Mouse (Mus musculus) liver, embryonic 12.5 days (tissue): Measurements from ENCODE around the gene Katnal1. TPM values are rescaled to one million over a fixed set of nuclear protein-coding genes. Genes with fewer than 3 reads are reported as not detected.
A peak's percentile ranks its signal among the peaks of the same experiment; 100 is the strongest.

ENCODE experiments used
- ATAC-seq: fragments of 200-750 bp; cut with Nextera tagmentation; 2 replicates; pipeline ENCODE4 v1.8.0; 2017; ENCODE audit warnings: moderate number of reproducible peaks, mild to moderate bottlenecking, moderate library complexity
- H3K27ac ChIP-seq: fragments of 300-500 bp; sonication (generic); 2 replicates; pipeline ENCODE4 v1.5.1; 2016; ENCODE audit warnings: mild to moderate bottlenecking
- H3K27me3 ChIP-seq: fragments of 300-500 bp; sonication (generic); replicated peaks from 2 replicates; pipeline ENCODE4 v1.6.1; 2016; ENCODE audit warnings: mild to moderate bottlenecking, moderate library complexity
- H3K36me3 ChIP-seq: fragments of 300-500 bp; sonication (generic); 2 replicates; pipeline ENCODE4 v1.6.1; 2016; ENCODE audit warnings: mild to moderate bottlenecking, moderate library complexity
- H3K4me1 ChIP-seq: fragments of 300-500 bp; sonication (generic); 2 replicates; pipeline ENCODE4 v1.6.1; 2016
- H3K4me2 ChIP-seq: fragments of 300-500 bp; sonication (generic); 2 replicates; pipeline ENCODE4 v1.6.1; 2016; ENCODE audit warnings: mild to moderate bottlenecking, moderate library complexity
- H3K4me3 ChIP-seq: fragments of 300-500 bp; sonication (generic); 2 replicates; pipeline ENCODE4 v1.5.1; 2016; ENCODE audit warnings: mild to moderate bottlenecking, moderate library complexity
- H3K9ac ChIP-seq: fragments of 300-500 bp; sonication (generic); 2 replicates; pipeline ENCODE4 v1.6.1; 2016; ENCODE audit warnings: mild to moderate bottlenecking, moderate library complexity
- H3K9me3 ChIP-seq: fragments of 300-500 bp; sonication (generic); replicated peaks from 2 replicates; pipeline ENCODE4 v1.6.1; 2016; ENCODE audit warnings: mild to moderate bottlenecking, moderate library complexity
- WGBS: fragments of 180-500 bp; shearing (Covaris S2); methylation state at CpG from one replicate; pipeline ENCODE4 v1.1.7; 2016; ENCODE audit not compliant: insufficient replicate concordance; 5-methylcytosine and 5-hydroxymethylcytosine counted together
- polyA plus RNA-seq: library from polyadenylated mRNA; unstranded; fragments of >200 nt; fragmentation: Nextera tagmentation; extraction: Ambion mirVana; gene quantifications from 2 replicates; pipeline ENCODE4 v1.2.1, GENCODE M21; 2016

The Katnal1 gene
- polyA plus RNA-seq, 1 experiment from 2014 or later = 18.9 TPM

DNA sequence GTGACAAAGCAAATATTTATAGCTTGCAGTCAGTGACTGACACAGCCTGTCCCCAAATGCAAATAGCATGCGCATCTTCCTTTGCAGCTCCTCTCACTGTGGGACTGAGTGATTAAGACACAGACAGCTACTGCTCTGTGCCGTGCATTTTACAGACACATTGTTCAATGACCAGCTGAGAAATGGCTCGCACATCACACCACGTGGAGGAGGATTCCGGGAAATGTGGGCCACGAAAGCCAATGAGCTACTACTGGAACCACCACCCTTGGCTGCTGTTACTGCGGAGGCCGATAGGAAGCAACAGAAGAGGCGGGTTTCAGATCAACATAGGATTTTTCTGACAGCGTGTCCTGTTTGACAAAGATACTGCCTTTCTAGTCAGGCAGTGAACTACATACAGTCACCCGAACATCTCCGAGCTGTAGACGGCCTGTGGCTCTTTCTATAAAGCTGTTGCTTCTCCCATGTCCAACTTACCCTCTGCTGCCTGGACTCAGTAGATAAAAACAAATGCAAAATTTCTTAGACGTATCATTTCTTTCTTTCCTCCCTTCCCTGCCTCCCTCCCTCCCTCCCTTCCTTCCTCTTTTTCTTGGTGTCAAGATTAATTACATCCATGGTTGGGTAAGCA is 31.9 kb downstream of the Katnal1 start:
- 13% methylated on average over 14 of the region's 14 CpGs for WGBS
- Histone ChIP-seq H3K4me1 (peaks cover 49% of the 10 kb centered on the region), H3K27ac (peak overlapping the region; percentile 99), H3K4me3 (peak overlapping the region; percentile 27), H3K4me2 (peak overlapping the region; percentile 62), H3K9me3 (no peaks in the 10 kb centered on the region), H3K27me3 (no peaks in the 10 kb centered on the region), H3K36me3 (peaks cover 48% of the 10 kb centered on the region), H3K9ac (peak overlapping the region; percentile 67)
- peak; percentile 95 for ATAC-seq

DNA sequence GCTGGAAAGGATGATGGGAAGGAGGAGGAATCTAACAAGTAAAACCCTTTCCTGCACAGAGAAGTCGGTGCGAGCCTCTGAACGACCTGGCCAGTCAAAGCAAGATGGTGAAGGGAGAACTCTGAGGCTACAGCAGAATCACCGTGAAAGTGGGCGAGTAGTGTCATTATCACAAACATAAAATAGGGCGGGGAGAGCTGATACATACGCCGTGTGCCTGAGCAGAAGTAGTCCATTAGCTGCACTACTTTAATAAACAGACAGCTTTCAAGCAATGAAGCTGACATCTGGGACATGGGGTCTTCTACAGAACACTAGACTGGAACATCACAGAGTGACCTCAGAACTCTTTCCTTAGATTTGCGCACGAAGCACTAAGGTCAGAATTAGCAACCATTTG is 32.6 kb downstream of the Katnal1 start:
- 48% methylated on average over 10 of the region's 10 CpGs for WGBS
- peaks cover 50% of the 10 kb centered on the region for H3K36me3 ChIP-seq
- no peaks in the 10 kb centered on the region for H3K27me3 ChIP-seq
- 0 out of 2 replicates have a peak, but pooled peaks have one; percentile 26 for ATAC-seq
- H3K9ac ChIP-seq = peak overlapping the region; percentile 67
- peak overlapping the region; percentile 62 for H3K4me2 ChIP-seq
- H3K4me3 ChIP-seq = no peak overlapping the region
- peaks cover 49% of the 10 kb centered on the region for H3K4me1 ChIP-seq
- H3K9me3 ChIP-seq = no peaks in the 10 kb centered on the region
- peak overlapping the region; percentile 99 for H3K27ac ChIP-seq

DNA sequence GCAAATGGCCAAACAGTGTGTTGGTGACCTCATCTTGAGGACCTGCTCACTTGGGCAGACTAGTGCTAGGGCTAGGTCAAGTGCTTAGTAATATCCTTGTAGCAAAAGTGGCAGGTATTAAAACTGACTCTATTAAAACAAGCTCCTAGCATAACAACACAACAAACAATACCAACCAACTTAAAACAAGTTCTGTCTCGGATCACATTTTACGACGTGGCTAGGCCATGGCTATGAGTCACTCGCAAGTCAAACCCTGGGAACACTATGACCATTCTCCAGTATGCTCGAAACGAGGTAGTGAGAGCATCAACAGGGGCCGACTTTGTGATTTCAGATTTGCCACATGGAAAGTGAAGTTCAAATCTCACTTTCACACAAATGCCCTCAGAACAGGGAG is 33.3 kb downstream of the Katnal1 start:
- Histone ChIP-seq H3K4me2 (peak overlapping the region; percentile 62; the same call in 1 of the 2 replicates), H3K27ac (peak overlapping the region; percentile 99), H3K36me3 (peaks cover 50% of the 10 kb centered on the region), H3K4me1 (peaks cover 49% of the 10 kb centered on the region), H3K9me3 (no peaks in the 10 kb centered on the region), H3K9ac (peak overlapping the region; percentile 67; the same call in 1 of the 2 replicates), H3K4me3 (no peak overlapping the region), H3K27me3 (no peaks in the 10 kb centered on the region)
- ATAC-seq = no peak
- 87% methylated on average over 7 of the region's 7 CpGs for WGBS

DNA sequence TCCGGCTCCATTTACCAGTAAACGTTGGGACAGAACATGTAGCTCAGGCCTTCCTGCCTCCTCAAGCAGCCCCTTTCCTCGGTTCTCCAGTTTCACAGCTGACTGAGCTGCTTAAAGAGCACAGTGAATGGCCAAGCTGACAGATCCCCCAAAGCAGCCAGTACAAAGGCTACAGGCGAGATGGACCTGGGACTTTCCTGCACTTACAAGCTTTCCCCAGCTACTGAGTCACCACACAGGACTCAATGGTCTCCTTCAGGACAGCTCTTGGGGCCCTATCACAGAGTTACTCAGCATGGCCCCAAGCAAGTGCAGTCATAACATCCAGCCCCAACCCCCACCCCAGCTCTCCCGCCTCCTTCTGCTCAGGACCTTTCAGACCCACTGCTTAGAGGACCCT is 34.1 kb downstream of the Katnal1 start:
- 71% methylated on average over 5 of the region's 5 CpGs for WGBS
- Histone ChIP-seq H3K27me3 (no peaks in the 10 kb centered on the region), H3K9me3 (no peaks in the 10 kb centered on the region), H3K4me1 (peaks cover 54% of the 10 kb centered on the region), H3K27ac (peak overlapping the region; percentile 58; the same call in 1 of the 2 replicates), H3K4me3 (no peak overlapping the region), H3K4me2 (no peak overlapping the region), H3K9ac (no peak overlapping the region; the same call in 1 of the 2 replicates), H3K36me3 (peaks cover 53% of the 10 kb centered on the region)
- ATAC-seq = no peak

DNA sequence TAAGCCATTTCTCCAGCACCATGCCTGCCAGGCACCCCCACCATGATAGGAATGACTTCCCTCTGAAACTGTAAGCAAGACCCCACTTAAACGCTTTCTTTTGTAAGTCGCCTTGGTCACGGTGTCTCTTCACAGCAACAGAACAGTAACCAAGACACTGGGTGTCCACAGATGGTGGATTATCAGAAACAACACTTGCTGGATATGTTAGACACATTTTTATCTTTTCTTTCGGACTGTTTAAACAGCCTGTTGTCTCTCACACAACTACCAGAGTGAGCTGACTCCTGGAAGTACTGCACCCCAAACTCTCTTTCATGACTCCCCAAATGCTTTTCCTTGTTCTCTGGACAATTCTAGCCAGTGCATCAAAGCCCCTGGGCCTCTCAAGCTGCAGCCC is 38.9 kb downstream of the Katnal1 start:
- Histone ChIP-seq H3K4me2 (no peak overlapping the region), H3K27ac (no peak overlapping the region), H3K4me3 (no peak overlapping the region), H3K27me3 (no peaks in the 10 kb centered on the region), H3K9ac (no peak overlapping the region), H3K36me3 (peaks cover 67% of the 10 kb centered on the region), H3K9me3 (no peaks in the 10 kb centered on the region), H3K4me1 (peaks cover 25% of the 10 kb centered on the region)
- ATAC-seq = no peak
- 66% methylated on average over 4 of the region's 4 CpGs for WGBS

DNA sequence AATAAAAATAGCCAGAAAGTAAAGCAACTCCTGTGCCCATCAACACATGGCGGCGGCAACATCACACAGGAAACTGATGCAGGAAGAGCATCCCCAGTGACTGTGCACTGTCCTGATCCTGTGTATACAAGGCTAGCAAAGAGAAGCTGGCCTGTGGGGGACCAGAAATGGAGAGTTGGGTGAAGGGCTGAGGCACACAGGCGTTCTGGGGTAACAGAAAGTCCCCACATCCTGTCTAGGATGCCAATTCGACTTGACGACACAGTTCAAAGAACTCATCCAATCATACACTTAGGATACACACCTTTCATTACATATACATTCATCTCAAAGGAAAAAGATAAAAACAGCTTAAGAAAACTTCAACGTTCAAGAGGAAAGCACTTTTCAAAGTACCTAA is 41.1 kb downstream of the Katnal1 start:
- Histone ChIP-seq H3K27me3 (no peaks in the 10 kb centered on the region), H3K36me3 (peaks cover 66% of the 10 kb centered on the region), H3K4me1 (peaks cover 21% of the 10 kb centered on the region), H3K9me3 (no peaks in the 10 kb centered on the region), H3K4me2 (no peak overlapping the region), H3K27ac (no peak overlapping the region), H3K9ac (no peak overlapping the region), H3K4me3 (no peak overlapping the region)
- ATAC-seq = no peak
- WGBS = 78% methylated on average over 6 of the region's 6 CpGs

DNA sequence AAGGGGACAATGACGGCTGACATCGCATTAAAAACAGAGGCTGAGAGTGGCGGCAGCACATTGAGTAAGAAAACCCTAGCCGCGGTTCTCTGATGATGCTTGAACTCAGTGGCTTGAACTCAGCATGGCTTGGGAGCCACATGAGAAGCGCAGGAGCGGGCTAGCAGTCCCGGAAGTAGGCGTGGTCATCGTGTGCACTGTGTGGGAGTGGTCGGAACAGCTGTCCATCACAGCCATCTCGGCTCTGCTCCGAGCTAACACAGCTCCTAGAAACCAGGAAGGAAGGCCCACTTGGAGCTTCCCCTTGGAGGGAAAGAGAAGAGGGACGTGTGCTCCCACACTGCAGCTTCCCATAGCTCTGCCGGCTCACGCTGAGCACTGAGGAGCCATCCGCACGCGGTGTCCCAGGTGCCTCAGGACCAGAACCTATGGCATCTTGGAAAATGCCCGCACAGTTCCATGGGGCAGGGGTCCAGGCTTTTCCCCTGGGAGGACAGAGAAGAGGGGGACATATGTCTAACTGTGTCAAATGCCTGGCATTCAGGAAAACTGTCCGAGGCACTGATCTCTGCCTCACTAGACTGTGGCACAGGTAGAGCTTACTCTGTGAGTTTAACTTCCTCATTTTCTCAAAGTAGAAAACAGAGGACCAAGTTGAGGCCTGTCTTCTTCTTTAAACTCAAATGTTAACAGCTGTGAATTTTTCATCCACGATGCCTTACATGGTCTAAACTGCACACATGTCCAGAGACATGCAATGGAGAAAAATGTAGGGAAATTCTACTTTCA is 43.1 kb downstream of the Katnal1 start:
- Histone ChIP-seq H3K36me3 (peaks cover 57% of the 10 kb centered on the region), H3K9me3 (no peaks in the 10 kb centered on the region), H3K4me1 (peaks cover 21% of the 10 kb centered on the region), H3K9ac (peak overlapping the region; percentile 73), H3K4me2 (peak overlapping the region; percentile 75), H3K4me3 (peak overlapping the region; percentile 54), H3K27ac (peak overlapping the region; percentile 63), H3K27me3 (no peaks in the 10 kb centered on the region)
- ATAC-seq = peak; percentile 99
- WGBS = 14% methylated on average over 22 of the region's 22 CpGs

DNA sequence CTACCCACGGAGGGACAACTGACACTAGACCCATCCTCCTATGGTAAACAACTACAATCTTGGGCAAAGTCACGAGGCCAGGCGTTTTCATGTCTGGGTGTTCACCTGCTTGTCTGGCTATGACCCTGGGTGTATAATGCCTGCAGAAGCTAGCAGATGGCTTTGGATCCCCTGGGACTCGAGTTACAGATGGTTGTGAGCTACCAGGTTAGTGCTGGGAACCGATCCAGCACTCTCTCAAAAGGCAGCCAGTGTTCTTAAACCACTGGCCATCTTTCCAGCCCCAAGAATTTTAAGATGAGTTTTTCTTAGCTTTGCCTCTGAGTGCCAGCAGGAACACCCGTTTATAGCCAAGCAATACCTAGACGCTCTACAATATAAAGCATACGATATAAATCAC is 45.4 kb downstream of the Katnal1 start:
- no peak for ATAC-seq
- no peaks in the 10 kb centered on the region for H3K9me3 ChIP-seq
- peaks cover 59% of the 10 kb centered on the region for H3K36me3 ChIP-seq
- 81% methylated on average over 8 of the region's 8 CpGs for WGBS
- H3K4me1 ChIP-seq = peaks cover 15% of the 10 kb centered on the region
- no peak overlapping the region for H3K4me3 ChIP-seq
- no peaks in the 10 kb centered on the region for H3K27me3 ChIP-seq
- H3K4me2 ChIP-seq = no peak overlapping the region
- H3K27ac ChIP-seq = no peak overlapping the region
- H3K9ac ChIP-seq = no peak overlapping the region

DNA sequence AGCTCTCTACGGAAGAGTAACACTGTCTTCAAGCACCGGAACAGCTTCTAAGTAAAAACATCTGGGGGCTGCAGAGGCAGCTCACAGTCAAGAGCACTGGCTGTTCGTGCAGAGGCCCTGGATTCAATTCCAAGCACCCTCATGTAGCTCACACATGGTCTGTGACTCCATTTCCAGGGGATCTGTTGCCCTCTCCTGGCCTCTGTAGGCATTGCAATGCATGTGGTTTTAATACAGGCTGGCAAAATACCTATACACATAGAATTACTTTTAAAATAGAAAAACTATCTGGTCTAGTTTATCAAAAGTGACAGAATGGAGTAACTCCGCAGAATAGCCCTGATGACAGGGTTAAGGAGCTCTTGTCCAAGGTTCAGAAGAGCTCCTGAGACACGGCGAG is 49.9 kb downstream of the Katnal1 start:
- Histone ChIP-seq H3K9me3 (no peaks in the 10 kb centered on the region), H3K4me3 (no peak overlapping the region), H3K36me3 (peaks cover 81% of the 10 kb centered on the region), H3K27me3 (no peaks in the 10 kb centered on the region), H3K4me1 (no peaks in the 10 kb centered on the region), H3K4me2 (no peak overlapping the region), H3K9ac (no peak overlapping the region), H3K27ac (no peak overlapping the region)
- 86% methylated on average over 6 of the region's 6 CpGs for WGBS
- ATAC-seq = no peak

DNA sequence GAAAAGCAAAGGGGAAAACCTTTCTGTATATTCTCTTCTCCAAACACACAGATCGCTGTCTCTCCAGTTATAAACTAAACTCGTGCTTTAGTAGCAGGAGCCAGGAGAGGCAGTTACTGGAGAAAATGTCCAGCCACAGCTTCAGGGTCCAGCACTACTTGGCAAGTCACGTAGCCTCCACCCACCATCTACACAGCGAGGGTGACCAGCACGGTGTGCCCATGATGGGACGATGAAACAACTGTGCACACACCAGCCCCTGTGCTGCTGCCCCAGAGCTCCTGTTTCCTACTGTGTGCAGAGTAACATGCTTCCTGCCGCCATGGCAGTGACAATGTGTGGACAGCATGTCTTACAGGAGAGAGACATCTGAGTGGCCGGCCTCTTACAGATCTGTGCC is 56.0 kb downstream of the Katnal1 start:
- no peak overlapping the region for H3K9ac ChIP-seq
- no peak overlapping the region for H3K4me2 ChIP-seq
- H3K9me3 ChIP-seq = no peaks in the 10 kb centered on the region
- no peak for ATAC-seq
- peaks cover 7% of the 10 kb centered on the region for H3K4me1 ChIP-seq
- H3K27ac ChIP-seq = no peak overlapping the region
- H3K27me3 ChIP-seq = no peaks in the 10 kb centered on the region
- H3K4me3 ChIP-seq = no peak overlapping the region
- peaks cover 65% of the 10 kb centered on the region for H3K36me3 ChIP-seq
- 82% methylated on average over 8 of the region's 8 CpGs for WGBS

DNA sequence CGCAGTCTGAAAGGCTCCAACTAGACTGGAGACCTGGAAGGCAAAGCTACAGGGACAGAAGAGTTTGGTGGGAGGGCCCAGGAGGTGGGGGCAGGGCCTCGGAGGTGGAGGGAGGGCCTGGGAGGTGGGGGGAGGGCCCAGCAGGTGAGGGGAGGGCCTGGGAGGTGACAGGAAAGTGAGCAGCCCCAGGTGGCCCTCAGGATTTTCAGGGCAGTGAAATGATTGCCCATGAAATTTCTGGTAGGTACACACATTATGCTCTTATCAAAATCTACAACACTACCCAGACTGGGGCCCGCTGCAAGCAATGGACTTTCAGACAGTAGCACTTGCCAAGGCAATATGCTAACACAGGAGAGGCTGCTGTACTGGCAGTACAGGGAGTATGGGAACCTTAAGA is 59.5 kb downstream of the Katnal1 start:
- Histone ChIP-seq H3K9ac (no peak overlapping the region), H3K36me3 (peaks cover 31% of the 10 kb centered on the region), H3K9me3 (no peaks in the 10 kb centered on the region), H3K4me2 (no peak overlapping the region), H3K4me3 (no peak overlapping the region), H3K27ac (no peak overlapping the region), H3K4me1 (peaks cover 18% of the 10 kb centered on the region), H3K27me3 (peaks cover 3% of the 10 kb centered on the region; the same call in 1 of the 2 replicates)
- ATAC-seq = peak; percentile 49; the same call in 1 of the 2 replicates
- 49% methylated on average over 3 of the region's 3 CpGs for WGBS

DNA sequence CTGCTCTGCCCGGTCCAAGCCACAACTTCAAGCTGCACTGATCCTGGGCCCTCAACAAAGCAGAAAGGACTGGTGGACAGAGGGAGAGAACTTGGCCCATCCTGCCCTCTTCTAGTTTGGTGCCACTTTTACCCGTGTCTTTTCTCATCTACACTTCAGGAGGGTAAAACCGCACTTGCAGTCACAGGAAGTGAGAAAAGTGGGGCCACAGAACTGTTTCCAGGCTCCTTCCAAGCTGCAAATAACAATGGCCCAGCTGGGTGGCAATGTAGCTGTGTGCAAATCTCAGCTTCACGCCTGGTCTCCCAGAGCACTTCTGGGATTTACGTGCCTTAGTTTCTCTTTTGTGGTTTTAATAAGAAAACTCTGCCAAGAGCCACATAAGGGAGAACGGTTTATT is 61.4 kb downstream of the Katnal1 start:
- peaks cover 18% of the 10 kb centered on the region for H3K4me1 ChIP-seq
- peaks cover 3% of the 10 kb centered on the region; the same call in 1 of the 2 replicates for H3K27me3 ChIP-seq
- WGBS = 65% methylated on average over 6 of the region's 6 CpGs
- H3K9me3 ChIP-seq = no peaks in the 10 kb centered on the region
- no peak for ATAC-seq
- no peak overlapping the region for H3K4me3 ChIP-seq
- no peak overlapping the region for H3K27ac ChIP-seq
- H3K9ac ChIP-seq = no peak overlapping the region
- H3K36me3 ChIP-seq = peaks cover 15% of the 10 kb centered on the region
- H3K4me2 ChIP-seq = no peak overlapping the region
